Mouse (Mus musculus) liver, adult 10 weeks (tissue): ENCODE results near the gene Grb2. TPM values are rescaled to one million over a fixed set of nuclear protein-coding genes. Genes with fewer than 3 reads are reported as not detected.

Experiments used
- polyA plus RNA-seq: library from polyadenylated mRNA; stranded (reverse); fragments of 350-450 nt; fragmentation: Illumina TruSeq; extraction: RNeasy Lipid Tissue Mini Kit (QIAGEN cat#74804); gene quantifications from one replicate; pipeline ENCODE4 v1.2.3, GENCODE M21; 2014; ENCODE audit warnings: low read depth, low replicate concordance

Grb2 gene
- 36.1 TPM for polyA plus RNA-seq

GRCm38 (mm10) chr11:115708209-115708876 is at the start of gene Grb2:
Gene Grb2 (minus strand): TSS chr11:115708597.

GRCm38 (mm10) chr11:115627705-115628464 is 80.5 kb downstream of the Grb2 start, which contains the start of gene Slc25a19:
Gene Slc25a19 (minus strand): TSS chr11:115628295.

GRCm38 (mm10) chr11:115612410-115613137 is 95.8 kb downstream of the Grb2 start, which contains the start of gene Mif4gd:
Gene Mif4gd (minus strand): TSS chr11:115612969.

DNA sequence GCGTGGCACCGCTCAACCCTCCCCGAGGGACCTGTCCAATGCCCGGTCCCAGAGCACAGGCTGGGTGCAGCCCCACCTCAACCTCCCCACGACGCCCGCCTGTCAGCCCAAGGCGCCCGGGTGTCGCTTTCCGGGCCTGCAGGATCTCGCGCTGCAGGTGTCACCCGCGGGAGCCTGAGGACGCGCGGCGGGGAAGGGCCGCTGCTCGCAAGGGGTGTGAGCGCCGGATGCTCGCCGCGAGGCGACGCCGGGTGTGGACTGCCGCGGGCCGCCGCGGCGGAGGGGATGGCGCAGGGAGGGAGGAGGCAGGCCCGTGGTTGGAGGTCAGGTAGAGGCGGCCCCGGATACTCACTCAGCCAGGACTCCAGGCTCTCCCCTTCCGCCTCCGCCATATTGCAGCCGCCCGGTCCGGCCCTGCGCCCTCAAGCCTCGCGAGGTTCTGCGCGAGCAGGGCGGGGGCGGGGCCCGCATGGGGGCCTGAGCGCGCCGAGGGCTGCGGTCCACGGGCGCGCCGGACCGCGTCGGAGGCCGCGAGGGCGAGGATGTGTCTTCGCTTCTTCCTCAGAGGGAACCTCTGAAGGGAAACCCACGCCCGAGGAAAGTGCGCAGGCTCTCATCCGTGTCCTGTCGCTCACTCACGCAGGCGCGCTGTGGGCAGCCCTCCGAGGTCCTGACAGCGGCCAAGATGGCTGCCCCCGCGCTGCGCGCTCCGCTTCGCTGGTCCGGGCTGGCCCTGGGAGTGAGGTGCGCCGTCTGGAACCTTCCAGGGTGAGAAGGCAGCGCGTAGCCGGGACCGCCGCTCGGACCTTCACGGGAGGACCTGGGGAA is 104.7 kb downstream of the Grb2 start, which contains the start of the genes Mrps7 and Gga3:
Gene Mrps7, plus strand, starts transcription at position 450 of the 828 bp plus-strand sequence.
Gene Gga3, minus strand, starts transcription at position 576 of the 828 bp plus-strand sequence.

Other genes with a start within 250 kb of the Grb2 start
- gene Slc16a5, start 246.1 kb downstream of the Grb2 start, polyA plus RNA-seq, result 11.9 TPM
- gene Armc7, start 232.9 kb downstream of the Grb2 start, polyA plus RNA-seq, result 0.66 TPM
- gene Nt5c, start 216.7 kb downstream of the Grb2 start, polyA plus RNA-seq, result 1.8 TPM
- 4.8 TPM for gene Jpt1, start 194.2 kb downstream of the Grb2 start, polyA plus RNA-seq
- gene Sumo2, start 172.3 kb downstream of the Grb2 start, polyA plus RNA-seq, result 336 TPM
- 17.0 TPM for gene Nup85, start 144.2 kb downstream of the Grb2 start, polyA plus RNA-seq
- 9.8 TPM for gene Mrps7, start 104.7 kb downstream of the Grb2 start, polyA plus RNA-seq
- gene Gga3, start 104.5 kb downstream of the Grb2 start, polyA plus RNA-seq, result 1.4 TPM
- gene Mif4gd, start 95.6 kb downstream of the Grb2 start, polyA plus RNA-seq, result 20.9 TPM
- gene Slc25a19, start 80.3 kb downstream of the Grb2 start, polyA plus RNA-seq, result 3.5 TPM
- 1.7 TPM for gene Tmem94, start 56.8 kb upstream of the Grb2 start, polyA plus RNA-seq
- gene Caskin2, start 105.0 kb upstream of the Grb2 start, polyA plus RNA-seq, result 0.26 TPM
- 1.5 TPM for gene Tsen54, start 106.1 kb upstream of the Grb2 start, polyA plus RNA-seq
- gene Llgl2, start 115.5 kb upstream of the Grb2 start, polyA plus RNA-seq, result 1.5 TPM
- gene Myo15b, start 149.8 kb upstream of the Grb2 start, polyA plus RNA-seq, result not detected
- not detected for gene Smim5, start 191.4 kb upstream of the Grb2 start, polyA plus RNA-seq
- gene Smim6, start 203.4 kb upstream of the Grb2 start, polyA plus RNA-seq, result 0.42 TPM
- gene Sap30bp, start 224.7 kb upstream of the Grb2 start, polyA plus RNA-seq, result 6.3 TPM
- gene Recql5, start 224.9 kb upstream of the Grb2 start, polyA plus RNA-seq, result 1.2 TPM